Mouse (Mus musculus): Measurements from ENCODE around the gene Adam10.

Adam10 gene

DNA sequence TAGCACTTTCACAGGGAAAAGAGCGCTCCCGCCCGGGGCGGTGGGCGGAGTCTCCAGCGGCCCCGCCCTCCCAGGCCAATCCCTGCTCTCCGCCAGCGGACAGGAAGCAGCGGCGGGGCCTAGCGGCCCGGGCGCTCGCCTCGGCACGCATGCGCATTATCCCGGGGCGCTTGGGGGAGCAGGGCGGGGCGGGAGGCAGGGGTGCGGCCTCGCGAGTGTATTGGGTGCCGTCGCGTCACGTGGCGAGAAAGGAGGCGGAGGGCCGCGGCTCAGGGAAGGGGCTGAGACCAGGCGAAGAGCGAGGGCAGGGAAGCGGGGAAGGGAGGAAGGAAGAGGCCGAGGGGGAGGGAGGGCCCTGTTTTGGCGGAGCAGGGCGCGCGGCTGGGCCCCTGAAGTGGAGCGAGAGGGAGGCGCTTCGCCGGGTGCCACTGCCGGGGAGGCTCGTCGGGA, at the start of gene Adam10:
Gene Adam10, plus strand, starts transcription at position 316 of the 450 bp plus-strand sequence.
- DNase-seq: peak; percentile 100

DNA sequence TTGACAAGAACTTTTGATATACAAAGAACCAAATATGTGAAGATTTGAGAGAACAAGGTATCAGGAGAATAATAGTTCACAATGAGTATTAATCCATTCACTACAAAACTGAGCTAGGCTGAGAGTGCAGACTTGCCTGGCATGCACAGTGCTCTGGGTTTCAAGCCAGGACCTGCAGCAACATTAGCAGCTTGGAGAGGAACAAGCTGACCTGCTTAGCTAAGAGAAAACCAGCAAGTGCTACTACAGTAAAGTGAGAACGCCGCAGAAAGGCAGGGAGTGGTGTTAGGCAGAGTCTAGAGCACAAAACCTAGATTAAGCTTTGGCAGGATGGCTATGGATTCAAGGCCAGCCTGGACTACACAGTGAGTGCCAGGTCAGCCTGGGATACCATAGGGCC, 49.1 kb upstream of the Adam10 start:
- no peak for DNase-seq

DNA sequence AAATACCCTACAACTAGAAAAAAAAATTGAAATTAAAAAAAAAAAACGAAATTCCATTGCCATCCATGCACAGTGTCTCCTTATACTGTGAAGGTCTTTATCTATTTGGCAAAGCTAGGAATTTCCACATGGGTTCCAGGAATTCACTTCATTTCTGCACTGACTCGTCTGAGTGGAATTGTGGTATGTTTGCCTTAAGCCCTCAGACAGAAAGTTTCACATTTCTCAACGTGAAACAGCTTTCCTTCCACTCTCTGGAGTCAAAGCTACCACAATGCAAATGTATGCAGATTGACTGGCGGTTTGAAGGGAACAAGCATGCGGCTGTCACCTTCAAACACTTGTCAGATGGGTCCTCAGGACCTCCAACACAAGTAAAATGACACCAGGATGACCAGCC, 47.1 kb upstream of the Adam10 start:
- DNase-seq: no peak

DNA sequence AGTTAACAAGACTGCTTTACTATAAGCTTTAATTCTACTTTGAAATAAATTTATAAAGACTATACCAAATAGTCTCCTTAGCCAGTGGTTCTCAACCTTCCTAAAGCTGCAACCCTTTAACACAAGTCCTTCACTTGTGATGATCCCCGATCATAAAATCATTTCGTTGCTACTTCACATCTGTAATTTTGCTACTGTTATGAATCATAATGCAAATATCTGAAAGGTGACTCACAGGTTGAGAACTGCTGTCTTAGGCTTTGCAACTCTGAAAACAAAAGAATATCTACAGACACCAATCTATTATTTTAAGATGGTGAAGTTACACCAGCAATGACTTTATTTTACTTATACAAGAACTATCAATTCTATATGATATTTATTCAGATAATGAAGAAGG, 42.0 kb upstream of the Adam10 start:
- no peak for DNase-seq

DNA sequence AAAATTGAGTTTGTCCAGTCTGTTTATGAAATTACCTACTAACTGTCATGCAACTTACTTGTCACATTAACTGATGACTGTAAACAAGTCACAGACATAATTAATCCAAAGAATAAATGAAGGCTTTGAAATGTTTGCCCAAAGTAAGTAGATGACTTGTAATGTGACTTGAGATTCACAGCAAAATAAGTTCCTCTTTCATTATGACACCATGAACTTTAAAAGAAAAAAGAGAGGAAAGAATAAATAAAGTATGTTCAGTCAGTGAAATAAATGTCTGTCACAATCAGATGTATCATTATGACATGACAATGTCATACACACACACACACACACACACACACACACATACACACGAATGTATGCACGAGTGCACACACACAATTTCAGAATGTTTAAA, 28.5 kb upstream of the Adam10 start:
- DNase-seq: no peak

DNA sequence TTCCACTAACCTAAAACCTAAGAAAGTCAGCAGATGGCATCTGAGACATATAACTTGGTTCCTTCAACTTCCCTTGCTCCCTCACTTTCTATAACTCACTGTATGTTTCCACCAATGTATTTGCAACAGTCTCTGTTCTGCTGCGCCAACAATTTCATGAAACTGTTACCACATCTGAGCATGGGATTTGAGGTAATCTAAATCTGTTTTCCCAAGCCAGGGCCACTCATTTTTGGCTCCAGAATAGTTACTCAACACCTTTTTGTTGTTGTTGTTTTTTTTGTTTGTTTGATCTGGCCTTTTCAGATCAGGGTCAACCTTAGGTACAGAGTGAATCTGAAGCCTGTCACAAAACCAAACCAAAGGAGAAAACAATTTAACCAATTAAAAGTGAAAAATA, 27.8 kb upstream of the Adam10 start:
- peak; percentile 55 for DNase-seq

DNA sequence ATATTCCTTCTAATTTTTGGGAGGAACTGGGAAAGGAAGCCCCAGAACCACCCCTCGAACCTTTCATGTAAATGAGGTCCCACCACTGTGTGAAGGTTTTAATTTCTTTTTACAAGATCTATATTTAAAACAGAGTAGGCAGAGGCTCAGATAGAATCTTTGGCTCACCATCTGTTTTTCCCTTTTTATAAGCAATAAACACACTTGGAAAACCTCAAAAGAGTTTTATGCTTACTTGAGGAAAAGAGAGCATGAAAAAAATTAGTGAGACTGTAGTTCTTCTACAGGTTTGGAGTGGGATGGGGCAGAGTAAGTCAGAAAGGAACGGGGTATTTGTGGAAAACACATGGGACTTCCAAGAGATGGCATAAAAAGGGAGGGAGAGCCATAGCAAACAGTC, 26.6 kb upstream of the Adam10 start:
- no peak for DNase-seq

DNA sequence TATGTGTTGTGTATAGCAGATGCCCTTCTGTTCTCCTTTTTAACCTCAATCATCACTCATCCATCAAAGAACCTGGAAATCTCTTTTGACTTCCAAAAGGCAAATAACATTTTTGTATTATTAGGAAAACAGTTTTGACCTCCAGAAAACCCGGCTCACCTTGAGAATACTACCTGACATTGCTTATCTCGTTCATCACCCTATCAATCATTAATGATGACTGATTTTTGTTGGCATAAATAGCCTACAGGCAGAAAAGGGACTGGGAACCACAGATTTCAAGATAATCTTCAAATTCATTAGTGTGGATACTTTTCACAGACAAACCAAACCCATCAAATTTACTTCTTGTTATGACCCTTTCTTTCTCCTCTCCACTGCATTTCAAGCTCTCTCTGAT, 24.9 kb upstream of the Adam10 start:
- no peak for DNase-seq

DNA sequence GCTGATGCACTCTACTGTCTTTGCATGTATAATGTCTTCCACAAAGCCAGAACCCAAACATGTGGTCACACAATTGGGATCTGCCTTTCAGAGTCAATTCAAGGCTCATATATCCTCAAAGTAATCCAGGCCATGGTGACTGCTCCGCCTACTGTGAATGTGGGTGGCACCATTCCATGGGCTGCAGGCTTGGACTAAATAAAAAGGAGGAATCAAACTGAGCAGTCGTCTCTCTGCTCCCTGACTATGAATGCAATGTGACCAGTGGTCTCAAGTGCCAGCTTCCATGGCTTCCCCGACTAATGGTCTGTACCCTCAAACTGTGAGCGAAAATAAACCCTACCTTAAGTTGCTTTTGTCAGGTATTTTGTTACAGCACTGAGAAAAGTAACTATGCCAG, 24.3 kb upstream of the Adam10 start:
- no peak for DNase-seq

DNA sequence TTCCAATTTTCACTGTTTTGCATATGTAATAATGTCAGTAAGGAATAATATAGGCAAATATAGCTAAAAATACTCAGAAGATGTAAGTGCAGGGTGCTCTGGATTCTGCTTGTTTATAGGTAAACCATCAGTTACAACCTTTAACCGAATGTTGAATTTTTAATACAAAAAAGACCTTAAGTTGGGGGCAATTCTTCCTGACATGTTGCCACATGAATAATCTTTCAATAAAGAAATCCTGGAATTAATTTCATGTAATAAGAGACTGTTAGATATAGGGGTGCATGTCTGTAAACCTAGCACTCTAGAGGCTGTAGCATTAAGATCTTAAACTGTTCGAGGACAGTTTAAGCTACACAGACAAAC, 23.1 kb upstream of the Adam10 start:
- no peak for DNase-seq

DNA sequence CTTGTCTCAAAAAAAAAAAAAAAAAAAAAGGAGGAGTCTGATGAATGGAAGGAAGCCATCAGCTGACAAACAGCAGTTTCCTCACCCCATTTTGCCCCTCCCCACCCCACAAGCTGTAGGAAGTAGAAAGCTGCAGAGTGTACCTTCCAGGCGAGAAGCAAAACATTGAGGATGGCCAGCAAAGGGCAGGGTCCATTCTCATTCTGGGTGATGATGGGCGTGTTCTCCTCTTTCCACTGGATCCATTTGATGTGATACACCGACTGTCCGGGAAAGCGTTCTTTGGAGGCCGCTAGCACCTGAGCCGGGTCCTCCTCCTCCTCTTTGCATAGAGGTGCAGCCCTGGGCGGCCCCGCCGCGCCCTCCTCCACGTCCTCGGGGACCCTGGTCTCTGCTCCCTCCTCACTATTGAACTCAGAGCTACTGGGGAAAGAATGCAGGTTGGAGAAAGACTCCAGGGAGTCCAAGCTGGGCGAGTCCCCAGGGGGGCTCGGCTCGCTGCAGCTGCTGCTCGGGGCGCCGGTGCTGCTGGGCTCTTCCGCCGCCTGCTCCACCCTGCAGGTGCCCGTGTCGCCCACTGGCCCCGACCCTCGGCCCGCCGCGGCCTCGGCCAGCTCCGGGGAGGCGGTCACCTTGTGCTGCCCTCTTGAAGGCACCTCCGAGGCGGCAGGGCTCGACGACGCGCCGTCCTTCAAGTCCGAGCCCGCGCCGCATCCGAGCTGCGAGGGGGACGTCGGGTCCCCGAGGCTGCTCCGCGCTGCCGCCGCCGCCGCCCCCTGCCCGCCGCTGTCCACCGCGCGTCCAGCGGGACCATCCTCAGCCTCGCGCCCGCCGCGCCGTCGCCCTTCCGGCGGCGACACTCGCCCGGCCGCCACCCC, 22.4 kb upstream of the Adam10 start, which contains the start of gene Gm10642:
Gene Gm10642, plus strand, starts transcription at position 122 of the 878 bp plus-strand sequence.
- peak; percentile 97 for DNase-seq

DNA sequence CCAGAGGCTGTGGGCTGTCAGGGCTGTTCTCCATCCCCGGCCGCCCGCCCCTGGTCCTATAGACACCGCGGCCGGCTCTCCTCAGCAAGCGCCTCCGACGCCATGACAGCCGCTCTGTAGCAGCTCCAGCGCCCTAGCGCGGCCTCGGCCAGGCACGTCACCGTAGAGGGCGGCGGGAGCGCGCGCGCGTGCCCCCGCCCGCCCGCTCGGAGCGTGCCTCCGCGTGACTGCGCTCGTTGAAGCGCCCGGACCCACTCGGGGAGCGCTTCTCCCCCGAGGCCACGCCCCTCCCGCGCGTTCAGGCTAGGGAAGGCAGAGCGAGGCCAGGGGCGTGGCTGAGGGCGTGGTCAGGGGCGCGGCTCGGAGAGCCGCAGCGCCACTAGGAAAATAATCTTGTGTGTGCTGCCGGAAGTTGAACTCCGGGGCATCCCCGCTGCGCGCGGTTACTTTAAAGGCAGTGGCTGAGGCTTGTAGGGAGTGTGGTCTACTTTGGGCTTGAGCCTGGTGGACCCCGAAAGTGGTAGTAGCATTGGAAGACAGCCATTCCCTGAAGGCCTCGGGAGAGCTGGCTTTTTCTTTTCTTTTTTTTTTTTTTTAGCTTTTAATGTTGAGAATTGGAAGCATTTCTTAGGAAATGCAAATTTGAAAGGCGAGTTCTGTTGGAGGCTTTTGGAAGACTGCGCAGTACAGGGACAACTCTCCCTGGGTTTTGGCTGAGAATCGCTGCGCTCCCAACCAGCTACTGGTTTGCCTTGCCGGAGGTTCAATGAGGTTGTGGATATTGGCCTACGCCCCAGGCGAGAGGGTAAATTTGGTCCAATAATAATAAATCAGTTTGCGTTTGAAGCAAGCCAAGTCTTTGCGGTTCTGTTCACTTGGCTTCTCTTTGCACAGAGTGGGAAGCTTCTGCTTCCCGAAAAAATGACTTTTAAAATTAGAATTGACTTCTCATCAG, 21.5 kb upstream of the Adam10 start, which contains the start of gene Mindy2:
Gene Mindy2, minus strand, starts transcription at position 162 of the 955 bp plus-strand sequence.
- DNase-seq: peak; percentile 100

DNA sequence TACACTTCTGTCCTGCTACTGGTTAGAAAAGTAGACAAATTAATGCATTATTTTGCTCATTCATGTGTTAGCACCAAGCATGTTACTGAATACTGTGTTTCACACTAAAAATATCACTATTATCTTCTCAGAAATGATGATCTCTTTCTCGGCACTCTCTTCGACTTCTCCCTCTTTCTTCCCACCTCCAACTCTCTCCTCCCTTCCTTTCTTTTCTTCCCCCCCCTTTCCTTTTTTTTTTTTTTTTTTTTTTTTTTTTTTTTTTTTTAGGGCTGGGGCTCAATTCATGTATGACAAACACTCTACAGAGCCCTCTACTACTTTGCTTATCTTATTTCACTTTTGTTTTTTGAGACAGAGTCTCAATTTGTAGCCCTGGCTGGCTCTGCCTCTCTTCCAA, 20.5 kb upstream of the Adam10 start:
- no peak for DNase-seq

DNA sequence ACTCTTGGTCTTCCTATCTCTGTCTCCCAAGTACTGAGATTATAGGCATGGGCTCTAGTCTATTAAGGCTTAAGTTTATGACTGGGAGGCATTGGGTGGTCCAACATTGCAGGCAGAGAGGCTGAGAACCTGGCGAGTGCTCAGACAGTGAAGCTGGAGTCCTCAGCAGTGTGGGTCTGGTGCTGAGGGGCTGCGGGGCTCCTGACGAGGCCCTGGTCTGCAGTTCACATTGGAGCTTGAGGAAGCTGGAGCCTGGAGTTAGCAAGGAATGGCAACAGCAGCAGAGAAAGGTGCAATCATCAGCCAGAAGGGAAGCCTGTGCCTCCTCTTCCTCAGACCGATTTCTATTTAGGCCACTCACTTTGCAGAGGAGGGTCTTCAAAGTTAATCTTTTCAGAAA, 13.9 kb upstream of the Adam10 start:
- no peak for DNase-seq

DNA sequence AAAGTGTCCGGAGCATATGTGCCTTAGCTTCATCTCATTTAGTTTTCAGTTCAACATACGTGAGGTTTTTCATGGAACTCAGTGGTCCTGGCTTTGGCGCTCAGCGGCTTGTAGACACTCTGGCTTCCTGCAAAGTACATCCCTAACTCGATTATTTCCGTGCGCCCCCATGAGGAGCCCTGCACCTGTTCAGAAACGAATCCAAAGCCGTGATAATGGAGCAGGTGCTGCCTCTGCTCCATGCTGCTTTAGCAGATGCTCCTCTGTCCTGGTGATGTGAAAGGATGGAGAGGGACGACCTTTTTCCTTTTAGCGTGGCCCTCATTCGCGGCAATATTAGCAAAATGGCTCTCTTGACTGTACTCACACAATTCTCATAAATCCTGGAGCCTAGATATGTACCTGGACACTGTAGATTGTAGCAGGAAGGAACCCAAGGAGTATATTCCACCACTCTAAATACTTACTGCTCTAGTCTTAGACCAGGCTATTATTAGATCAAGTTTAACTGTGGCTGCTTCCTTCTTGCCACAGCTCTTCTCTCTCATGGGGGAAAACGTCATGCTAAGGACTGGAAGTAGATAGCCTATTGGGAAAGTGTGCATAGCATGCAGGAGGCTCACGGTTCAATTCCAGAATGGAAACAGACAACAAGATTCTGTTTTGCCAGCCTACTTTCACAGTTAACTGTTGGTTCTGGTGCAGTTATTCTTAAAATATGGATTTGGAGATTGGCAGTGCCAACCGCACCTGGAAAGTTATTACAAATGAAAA, 13.2 kb upstream of the Adam10 start:
- no peak for DNase-seq

DNA sequence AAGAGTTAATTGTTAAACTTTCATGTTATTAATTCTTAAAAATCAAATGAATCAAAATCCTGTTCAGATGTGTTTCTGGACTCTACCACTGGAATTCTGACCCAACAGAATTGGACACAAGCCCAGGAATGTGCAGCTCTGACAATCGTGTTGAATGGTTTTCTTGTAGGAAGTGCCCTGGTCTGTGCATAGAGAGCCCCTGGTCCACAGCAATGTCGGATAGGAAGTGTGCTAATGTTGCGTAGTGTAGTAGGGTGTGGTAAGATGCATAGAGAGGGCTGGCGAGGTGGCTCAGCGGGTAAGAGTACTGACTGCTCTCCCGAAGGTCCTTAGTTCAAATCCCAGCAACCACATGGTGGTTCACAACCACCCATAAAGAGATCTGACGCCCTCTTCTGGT, 12.0 kb upstream of the Adam10 start:
- peak; percentile 92 for DNase-seq

DNA sequence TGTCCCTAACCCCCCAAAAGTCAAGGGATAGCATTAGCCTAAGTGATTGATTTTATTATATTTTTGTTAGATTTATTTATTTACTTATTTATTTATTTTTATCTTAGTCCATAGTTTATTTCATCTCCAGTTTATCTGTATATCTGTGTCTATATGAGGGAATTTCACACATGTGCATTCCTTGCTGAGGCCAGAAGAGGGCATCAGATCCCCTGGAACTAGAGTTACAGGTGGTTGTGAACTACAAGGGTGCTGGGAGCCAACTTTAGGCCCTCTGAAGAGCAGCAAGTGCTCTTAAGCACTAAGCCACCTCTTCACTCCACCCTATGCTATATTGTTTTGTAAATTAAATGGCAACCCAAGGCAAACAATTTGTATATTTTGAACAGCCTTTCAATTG, 10.7 kb upstream of the Adam10 start:
- no peak for DNase-seq

DNA sequence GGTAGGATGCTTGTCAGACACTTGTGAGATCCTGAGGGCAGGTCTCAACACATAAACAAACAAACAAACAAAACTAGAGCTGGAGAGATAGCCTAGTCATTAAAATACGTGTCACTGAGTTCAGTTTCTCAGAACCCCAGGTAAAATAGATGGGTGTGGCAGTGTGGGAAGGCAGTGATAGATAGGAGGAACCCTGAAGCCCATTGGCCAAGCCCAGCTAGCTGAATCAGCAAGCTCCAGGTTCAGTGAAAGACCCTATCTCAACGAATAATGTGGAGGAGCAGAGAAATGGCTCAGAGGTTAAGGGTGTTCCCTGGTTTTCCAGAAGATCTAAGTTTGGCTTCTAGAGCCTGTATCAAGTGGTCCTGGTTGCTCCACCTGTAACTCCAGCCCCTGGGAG, 9.6 kb upstream of the Adam10 start:
- DNase-seq: no peak

DNA sequence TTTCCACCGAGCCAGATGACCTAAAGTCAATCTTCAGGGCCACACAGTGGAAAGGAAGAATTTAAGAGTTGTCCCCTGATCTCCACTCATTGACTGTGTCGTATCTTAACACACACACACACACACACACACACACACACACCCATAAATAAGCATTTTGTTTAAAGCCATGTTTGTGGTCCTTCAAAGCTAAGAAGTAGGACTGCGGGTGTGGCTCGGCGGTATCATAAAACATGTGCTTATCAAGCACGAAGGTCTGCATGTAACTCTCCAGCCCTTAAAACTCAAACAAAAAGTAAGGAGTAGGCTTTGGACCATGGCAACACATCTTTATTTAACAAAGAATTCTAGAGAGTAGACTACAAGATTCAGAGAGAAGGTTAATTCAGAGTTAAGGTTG, 8.4 kb upstream of the Adam10 start:
- peak; percentile 33 for DNase-seq

DNA sequence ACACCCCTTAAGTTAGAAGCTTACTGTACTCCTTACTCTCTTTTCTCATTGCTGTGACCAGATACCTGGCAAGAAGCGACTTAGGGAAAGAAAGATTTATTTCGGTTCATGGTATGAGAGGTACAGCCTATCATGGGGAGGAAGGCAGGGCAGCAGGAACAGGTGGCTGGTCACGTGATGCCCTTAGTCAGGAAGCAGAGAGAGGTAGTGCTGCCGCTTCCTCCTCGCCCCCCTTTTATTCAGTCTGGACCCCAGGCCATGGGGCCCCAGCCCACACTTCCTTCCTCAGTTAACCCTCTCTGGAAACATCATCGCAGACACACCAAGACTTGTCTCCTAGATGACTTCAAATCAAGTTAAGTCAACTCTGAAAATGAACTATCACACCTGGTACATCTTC, 7.5 kb upstream of the Adam10 start:
- DNase-seq: peak; percentile 81

DNA sequence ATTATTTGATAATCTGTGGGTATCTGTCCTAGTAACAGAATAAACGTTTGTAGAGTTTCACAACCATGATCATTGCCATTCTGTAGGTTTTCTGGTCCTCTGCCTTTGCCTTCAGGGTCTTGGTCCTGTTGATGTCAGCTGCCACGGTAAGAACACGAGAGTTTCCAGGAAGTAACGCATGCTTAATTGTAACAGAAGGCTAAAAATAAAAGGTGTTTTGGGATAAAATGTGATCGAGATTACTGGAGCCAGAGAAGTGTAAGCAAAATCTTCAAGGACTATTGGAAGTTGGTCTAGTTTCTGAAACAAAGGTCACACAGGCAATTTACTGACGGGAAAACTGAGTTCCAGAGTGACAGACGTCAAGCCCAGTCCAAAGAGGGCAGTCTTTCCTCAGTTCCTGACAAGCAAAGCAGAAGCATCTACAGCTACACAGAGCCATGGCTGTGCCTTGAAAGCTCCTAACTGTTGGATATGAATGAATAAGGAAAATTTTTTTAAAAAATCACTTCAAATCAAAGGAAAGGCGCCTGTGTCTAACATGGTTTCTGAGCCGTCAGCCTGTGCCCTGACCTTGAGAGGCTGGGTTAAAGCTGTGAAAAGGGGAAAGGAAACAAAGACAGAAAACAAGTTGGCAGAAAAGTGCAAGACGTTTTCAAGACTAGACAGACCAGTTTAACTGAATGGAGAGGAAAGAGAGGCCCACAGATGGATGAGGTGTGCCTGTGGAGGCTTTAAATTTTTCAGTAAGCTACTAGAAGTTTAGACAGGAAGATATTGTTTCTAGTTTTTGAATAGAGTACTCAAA, 6.8 kb upstream of the Adam10 start:
- DNase-seq: peak; percentile 78

DNA sequence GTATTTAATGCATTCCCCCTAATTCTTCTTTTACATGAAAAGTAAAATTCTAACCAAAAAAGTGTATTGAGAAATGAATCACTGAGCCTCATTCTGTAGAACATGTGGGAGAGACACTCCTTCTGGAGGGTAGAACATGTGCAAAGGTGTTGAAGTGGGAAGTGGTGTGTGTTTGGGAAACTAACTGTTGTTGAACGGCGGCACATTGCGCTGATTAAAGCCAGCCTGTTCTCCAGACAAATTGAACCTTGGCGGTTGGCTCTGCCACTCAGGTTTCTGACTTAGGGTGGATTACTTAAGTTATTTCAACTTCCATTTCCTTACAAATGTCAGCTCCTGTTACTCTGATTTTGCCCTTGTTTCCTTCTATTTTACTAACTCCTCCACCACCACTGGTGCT, 5.1 kb upstream of the Adam10 start:
- no peak for DNase-seq
